Mouse (Mus musculus): ENCODE measurements at regions not wholly inside any gene's neighbourhood (a gene's known extent, or its start where the extent isn't known, plus 50 kb on each side); places are given as distances from the start of the nearest gene placed in this dataset.

DNA sequence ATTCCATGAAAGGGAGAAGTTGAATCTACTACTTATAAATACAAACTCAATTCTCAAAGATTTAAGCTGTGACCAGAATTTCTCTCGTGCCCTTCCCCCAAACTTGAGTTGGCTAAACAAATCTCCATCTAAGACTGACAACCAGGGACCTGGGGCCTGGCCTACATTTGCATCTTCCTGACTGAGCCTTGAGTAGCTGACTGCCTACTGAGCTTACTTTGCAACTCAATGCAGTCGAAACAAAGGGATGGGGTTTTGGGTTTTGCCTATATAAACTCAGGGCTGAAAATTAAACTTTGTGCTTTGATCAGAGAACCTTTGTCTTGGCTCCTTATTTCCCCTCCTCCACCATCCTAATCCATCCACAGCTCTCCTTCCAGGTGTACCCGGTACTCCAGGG, 205.9 kb downstream of the Dusp6 start:
- no peak for TF ChIP-seq CTCF (IDR thresholded peaks at IDR 0.05; ENCODE audit: extremely low read depth, insufficient read length, insufficient replicate concordance, low read depth, low read length)
- no peak for TF ChIP-seq POLR2A (IDR thresholded peaks at IDR 0.05; ENCODE audit: low read depth, low read length)

Data from small intestine, adult 2 months (tissue).